Mouse (Mus musculus) layer of hippocampus, postnatal 36 days (tissue): ENCODE measurements around the gene Opa3. TPM values are rescaled to one million over a fixed set of nuclear protein-coding genes. Genes with fewer than 3 reads are reported as not detected.

Experiments
- DNase-seq, 2 experiments: peaks; one replicate each; pipeline ENCODE4 v3.0.0; 2022
- microRNA-seq, 2 experiments: library from miRNA; unstranded; fragments of <30 nt; microRNA quantifications; one replicate each; pipeline ENCODE4 v1.2.0; 2021
- total RNA-seq, 2 experiments: library from RNA; stranded (reverse); gene quantifications; 2 replicates each; pipeline ENCODE4 v1.2.3; 2021

The Opa3 gene
- total RNA-seq, 2 experiments from 2014 or later = 40.5 to 40.8 TPM

DNA sequence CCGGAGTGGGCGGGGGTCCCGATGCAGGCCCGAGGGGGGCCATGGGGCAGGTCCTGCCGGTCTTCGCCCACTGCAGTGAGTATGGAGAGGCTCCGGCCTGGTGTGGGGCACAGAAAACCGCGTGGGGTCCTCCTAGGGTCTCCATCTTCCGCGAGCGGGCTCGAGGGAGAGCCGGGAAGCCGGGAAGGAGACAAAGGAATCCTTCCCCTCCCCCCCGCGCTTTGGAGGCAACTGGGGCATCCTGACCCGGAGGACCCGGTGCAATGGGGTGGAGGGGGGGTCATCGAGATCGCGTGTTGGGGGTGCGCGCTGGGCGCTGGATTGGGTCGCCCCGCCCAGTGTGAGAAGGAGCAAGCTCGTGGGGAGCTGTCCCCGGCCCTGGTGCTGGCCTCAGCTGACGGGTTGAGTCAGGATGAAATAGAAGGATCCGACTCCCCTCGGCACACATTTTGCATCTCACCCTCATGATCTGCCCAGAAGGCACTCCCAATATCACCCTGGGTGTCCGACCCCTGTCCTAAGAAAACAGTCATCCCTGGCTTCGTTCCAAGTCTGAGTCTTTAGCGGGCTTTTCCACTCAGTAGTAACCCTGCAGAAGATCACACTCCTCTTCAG is 54.8 kb downstream of the Opa3 start:
- no peak for DNase-seq

- DNase-seq = no peak
Observed at GRCm38 (mm10) chr7:19283406-19283804, 55.3 kb downstream of the Opa3 start.

DNA sequence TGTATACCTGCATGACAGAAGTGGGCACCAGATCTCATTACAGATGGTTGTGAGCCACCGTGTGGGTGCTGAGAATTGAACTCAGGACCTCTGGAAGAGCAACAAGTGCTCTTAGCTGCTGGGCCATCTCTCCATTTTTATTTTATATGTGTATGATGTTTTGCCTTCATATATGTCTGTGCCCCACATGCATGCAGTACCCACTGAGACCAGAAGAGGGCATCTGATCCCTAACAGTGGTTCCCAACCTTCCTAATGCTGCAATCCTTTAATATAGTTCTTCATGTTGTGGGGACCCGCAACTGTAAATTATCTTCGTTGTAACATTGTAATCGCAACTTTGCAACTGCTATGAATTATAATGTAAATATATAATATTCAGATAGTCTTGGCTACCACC is 56.6 kb downstream of the Opa3 start:
- no peak for DNase-seq

DNA sequence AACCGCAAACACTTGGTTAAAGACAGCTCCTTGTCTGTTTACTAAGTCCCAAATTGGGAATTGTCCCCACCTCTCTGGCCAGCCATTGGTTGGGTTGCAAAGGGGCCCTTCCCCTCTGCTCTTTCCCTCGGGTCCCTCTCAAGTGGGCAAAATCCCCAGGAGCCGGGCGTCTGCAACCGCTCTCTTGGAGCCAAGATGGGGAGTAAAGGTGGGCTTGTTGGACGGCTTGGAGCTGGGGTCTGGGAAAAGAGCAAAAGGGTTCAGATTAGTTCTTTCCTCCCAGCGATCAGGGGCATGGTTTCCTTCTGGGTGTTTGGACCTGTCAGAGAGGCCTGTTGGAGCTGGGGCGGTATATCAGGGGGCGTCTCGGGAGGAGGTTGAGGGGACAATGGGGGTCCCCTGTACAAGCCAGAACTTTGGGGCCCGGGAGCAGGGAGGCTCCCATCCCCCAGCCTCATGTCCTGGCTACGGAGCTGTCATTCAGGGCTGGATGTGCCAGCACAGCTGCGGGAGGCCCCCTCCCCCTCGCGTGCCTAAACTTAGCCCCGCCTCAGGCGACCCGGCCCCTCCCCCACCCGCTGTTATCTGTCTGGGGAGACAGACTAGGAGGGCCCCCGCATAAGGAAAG is 62.9 kb downstream of the Opa3 start:
- DNase-seq = no peak

DNA sequence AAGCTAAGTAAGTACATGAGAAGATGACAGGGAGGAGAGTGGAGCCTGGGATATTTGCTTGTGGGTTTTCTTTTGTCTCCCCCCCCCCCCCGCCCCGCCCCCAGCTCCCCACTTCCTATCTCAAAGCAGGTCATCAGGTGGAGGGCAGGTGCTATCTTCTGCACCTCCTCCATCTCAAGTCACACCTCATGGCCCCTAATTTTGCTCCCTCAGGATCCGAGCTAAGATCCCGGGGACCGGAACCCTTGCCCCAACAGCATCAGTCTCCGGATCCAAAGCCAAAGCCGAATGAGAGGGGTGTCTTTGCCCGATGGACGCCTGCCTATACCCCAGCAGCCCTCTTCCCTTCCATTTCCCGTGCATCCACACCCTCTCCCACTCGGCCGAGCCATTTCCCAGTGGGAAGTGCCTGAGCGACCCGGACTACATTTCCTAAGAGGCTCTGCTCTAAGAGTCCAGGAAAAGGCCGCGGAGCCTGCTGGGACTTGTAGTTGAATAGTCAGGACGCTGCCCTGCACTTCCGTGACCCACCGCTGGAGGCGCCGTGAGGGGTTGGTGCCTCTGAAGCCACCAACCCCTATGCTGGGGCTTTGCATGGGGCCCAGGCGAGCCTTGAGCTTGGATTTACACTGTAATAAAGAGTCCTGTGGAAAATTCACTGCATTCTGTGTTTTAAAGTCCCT is 67.5 kb downstream of the Opa3 start:
- peak; percentile 94 to 96 for DNase-seq

GRCm38 (mm10) chr7:19297034-19297433 is 68.9 kb downstream of the Opa3 start:
- DNase-seq = no peak

GRCm38 (mm10) chr7:19297794-19298193 is 69.7 kb downstream of the Opa3 start:
- no peak for DNase-seq

- no peak for DNase-seq
Observed at GRCm38 (mm10) chr7:19299194-19299593, 71.1 kb downstream of the Opa3 start.

DNA sequence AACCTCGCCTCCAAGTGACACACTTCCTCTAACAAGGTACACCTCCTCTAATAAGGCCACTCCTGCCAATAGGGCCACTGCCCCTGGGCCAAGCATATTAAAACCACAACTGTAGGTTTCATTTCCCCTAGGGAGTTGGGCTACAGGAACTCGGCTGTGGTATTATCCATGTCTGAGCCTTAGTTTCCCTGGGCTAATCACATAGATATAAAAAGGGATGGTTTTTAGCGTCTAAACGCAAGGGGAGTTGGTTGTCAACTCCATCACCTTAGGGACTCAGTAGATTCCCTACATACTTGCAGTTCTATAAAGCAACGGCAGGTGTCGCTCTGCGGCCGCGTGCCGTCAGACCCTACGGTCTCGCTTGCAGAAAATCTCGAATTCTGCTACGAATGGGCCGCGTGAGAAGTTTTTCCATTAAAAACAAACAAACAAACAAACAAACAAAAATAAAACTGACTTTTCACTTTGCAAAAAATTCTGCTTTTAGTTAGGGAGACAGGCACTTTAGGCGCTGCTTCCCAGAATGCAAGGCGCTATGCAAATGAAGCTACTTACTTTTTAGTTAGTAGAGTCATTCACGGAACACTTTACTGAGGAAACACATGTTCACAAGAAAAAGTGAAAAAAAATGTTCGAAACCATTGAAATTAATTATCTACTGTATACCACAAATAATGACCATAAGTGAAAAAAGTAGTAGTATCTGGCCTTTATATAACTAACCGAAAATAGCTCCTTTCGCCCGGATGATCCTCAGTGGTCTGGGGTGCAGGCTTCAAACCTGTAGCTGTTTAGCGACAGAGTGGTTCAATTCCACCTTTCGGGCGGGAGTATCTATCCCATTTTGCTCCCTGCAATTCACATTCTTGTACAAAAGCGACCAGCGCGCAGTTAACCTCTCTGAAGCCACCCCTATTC is 72.6 kb downstream of the Opa3 start:
- peak; percentile 68 to 76 for DNase-seq

- DNase-seq = no peak
Observed at GRCm38 (mm10) chr7:19301461-19302263, 73.5 kb downstream of the Opa3 start.

GRCm38 (mm10) chr7:19302264-19303045 is 74.3 kb downstream of the Opa3 start:
- DNase-seq = no peak

- no peak for DNase-seq
Observed at GRCm38 (mm10) chr7:19303046-19303305, 74.8 kb downstream of the Opa3 start.

- DNase-seq = peak; percentile 60 to 74
Observed at GRCm38 (mm10) chr7:19303770-19304169, 75.6 kb downstream of the Opa3 start.

DNA sequence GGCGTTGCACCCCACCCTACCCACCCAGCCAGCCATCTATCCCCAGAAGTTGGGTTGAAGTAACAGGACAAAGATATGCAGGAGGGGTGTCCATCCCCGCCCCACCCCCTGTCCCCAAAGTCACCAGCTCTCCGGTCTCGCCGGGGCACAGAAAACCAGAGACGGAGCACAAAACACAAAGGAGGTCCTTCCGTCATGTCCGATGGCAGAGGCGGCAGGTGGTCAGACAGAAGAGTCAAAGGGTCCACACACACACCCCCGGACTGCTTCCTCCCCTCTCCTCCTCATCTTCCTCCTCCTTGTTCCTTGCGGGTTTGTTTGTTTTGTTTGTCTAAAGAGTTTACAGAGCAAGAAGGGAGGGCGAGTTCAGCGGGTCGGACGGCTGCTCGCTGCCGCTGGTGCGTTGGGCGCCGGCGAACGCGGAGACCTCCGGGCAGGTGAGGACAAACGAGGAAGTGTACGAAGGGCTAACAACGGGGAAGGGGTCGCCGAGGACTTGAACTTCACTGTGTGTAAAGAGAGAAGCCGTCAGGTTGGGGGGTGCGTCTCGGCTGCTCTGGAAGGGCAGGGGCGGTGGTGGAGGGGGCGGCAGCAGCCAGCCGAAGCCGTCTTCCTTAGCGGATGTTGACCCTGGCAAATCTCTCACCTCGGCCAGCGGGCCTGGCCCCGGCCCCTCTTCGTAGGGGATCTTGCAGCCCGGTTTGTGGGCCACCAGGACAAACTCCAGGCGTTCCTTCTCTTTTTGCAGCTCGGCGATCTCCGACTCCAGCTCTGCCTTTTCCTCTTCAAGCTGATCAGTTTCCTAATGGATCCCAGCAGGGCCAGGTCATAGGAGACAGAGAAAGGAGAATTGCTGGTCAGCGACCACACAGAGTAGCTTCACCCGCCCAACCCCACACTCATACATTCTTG is 76.6 kb downstream of the Opa3 start:
- no peak for DNase-seq

DNA sequence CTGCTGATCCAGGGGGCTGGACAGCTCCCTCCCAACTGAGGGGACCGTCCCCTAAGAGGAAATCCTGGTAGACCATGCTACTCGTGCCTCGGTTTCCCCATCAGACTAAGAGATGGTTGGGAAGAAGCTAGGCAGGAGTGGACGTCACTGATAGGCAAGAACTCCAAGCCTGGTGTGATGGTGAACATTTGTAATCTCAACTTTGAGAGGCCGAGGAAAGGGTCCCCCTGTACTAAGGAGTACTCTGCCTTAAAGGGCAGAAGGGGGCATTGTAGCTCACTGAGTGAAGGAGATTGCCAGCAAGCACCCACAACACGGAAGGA is 77.2 kb downstream of the Opa3 start:
- DNase-seq = no peak

Small RNA genes lying within 50 kb of the gene (microRNA-seq; reads per million reads assigned to microRNA genes)
- gene Mir330 = 9,368 to 10,822 reads per million in 2 experiments

Other genes with a start within 250 kb of the Opa3 start
- under 1 TPM; 0.33 to 0.87 TPM for gene Nanos2, start 240.9 kb upstream of the Opa3 start, total RNA-seq
- gene Mypop, start 237.1 kb upstream of the Opa3 start, total RNA-seq = 10 to 100 TPM; 45.0 to 45.9 TPM
- gene Irf2bp1, start 224.3 kb upstream of the Opa3 start, total RNA-seq = 10 to 100 TPM; 52.1 to 53.0 TPM
- gene Foxa3, start 204.8 kb upstream of the Opa3 start, total RNA-seq = not detected
- 100 to 1,000 TPM; 111 to 113 TPM for gene Sympk, start 204.0 kb upstream of the Opa3 start, total RNA-seq
- gene Rsph6a, start 173.6 kb upstream of the Opa3 start, total RNA-seq = under 1 TPM; 0.15 to 0.33 TPM
- 100 to 1,000 TPM; 136 to 143 TPM for gene Dmwd, start 152.1 kb upstream of the Opa3 start, total RNA-seq
- 10 to 100 TPM; 36.3 to 48.1 TPM for gene Dmpk, start 144.5 kb upstream of the Opa3 start, total RNA-seq
- 1 to 10 TPM; 2.5 to 2.8 TPM for gene Six5, start 133.7 kb upstream of the Opa3 start, total RNA-seq
- gene Gm4969, start 110.0 kb upstream of the Opa3 start, total RNA-seq = under 1 TPM; 0.40 to 0.43 TPM
- gene Fbxo46, start 108.5 kb upstream of the Opa3 start, total RNA-seq = 10 to 100 TPM; 14.2 to 14.3 TPM
- 10 to 100 TPM; 18.1 to 18.6 TPM for gene Qpctl, start 79.0 kb upstream of the Opa3 start, total RNA-seq
- 10 to 100 TPM; 79.1 to 79.2 TPM for gene Snrpd2, start 78.6 kb upstream of the Opa3 start, total RNA-seq
- 1 to 10 TPM in 1 of 2 experiments, under 1 TPM in 1; 0.62 to 1.9 TPM for gene Gipr, start 62.2 kb upstream of the Opa3 start, total RNA-seq
- 100 to 1,000 TPM; 145 to 149 TPM for gene Eml2, start 51.9 kb upstream of the Opa3 start, total RNA-seq
- gene Gpr4, start 15.8 kb upstream of the Opa3 start, total RNA-seq = 1 to 10 TPM; 2.4 to 2.5 TPM
- 10 to 100 TPM; 15.2 to 21.2 TPM for gene Vasp, start 43.5 kb downstream of the Opa3 start, total RNA-seq
- under 1 TPM; 0.20 to 0.33 TPM for gene Ppm1n, start 51.7 kb downstream of the Opa3 start, total RNA-seq
- 10 to 100 TPM; 89.7 to 91.3 TPM for gene Rtn2, start 54.3 kb downstream of the Opa3 start, total RNA-seq
- gene Fosb, start 81.7 kb downstream of the Opa3 start, total RNA-seq = 10 to 100 TPM; 12.6 to 18.8 TPM
- gene Ercc1, start 116.4 kb downstream of the Opa3 start, total RNA-seq = 10 to 100 TPM; 44.4 to 53.4 TPM
- gene Cd3eap, start 131.1 kb downstream of the Opa3 start, total RNA-seq = 10 to 100 TPM; 17.6 to 19.4 TPM
- gene Ppp1r13l, start 131.4 kb downstream of the Opa3 start, total RNA-seq = 1 to 10 TPM; 6.0 to 7.0 TPM
- gene Ercc2, start 153.7 kb downstream of the Opa3 start, total RNA-seq = 10 to 100 TPM; 36.2 to 37.1 TPM
- 1 to 10 TPM; 3.1 to 3.4 TPM for gene Klc3, start 175.8 kb downstream of the Opa3 start, total RNA-seq
- under 1 TPM in 1 of 2 experiments, not detected in 1; 0.27 TPM for gene Ckm, start 176.4 kb downstream of the Opa3 start, total RNA-seq
- 100 to 1,000 TPM in 1 of 2 experiments, 10 to 100 TPM in 1; 90.6 to 102 TPM for gene Mark4, start 230.5 kb downstream of the Opa3 start, total RNA-seq
- gene Exoc3l2, start 235.0 kb downstream of the Opa3 start, total RNA-seq = under 1 TPM; 0.18 to 0.20 TPM